Mouse (Mus musculus): ENCODE measurements around the gene Runx3. TPM values are rescaled to one million over a fixed set of nuclear protein-coding genes. Genes with fewer than 3 reads are reported as not detected.
"Not testable (repeated sequence)": the region's sequence is repeated elsewhere in the genome, so short reads cannot be mapped to it uniquely, and the experiment has no call there.

Gene Runx3
- total RNA-seq, 2 experiments from 2014 or later = 4.3 to 18.1 TPM

DNA sequence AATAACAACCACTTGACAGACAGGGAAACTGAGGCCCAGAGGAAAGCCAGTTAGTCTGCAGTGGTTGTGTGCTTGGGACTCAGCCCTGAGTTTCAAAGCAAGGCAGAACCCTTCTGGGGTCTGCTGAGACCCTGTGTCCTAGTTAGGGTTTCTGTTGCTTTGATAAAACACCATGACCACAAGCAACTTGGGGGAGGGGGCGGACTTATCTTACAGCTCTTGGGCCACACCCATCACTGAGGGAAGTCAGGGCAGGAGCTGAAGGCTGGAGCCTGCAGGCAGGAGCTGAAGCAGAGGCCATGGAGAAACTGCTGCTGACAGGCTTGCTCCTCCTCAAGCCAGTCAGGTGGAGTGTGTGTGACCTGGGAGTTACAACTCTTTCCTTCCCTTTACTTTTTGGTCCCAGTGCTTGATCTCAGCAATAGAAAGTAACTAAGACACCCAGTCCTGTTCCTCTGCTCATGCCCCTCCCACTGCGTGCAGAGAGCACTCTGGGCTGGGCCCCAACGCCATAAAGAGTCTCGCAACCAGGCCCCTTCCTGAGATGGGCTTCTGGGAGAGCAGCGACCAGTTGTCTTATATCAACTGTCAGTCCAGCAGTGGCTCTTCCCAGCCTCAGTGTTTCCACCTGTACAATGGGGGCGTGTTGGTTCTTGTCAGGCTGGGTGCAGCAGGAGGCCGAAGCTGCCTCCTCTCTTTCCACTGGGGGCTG is 47.5 kb downstream of the Runx3 start:
- no peak for ATAC-seq (ENCODE audit: poor library complexity, severe bottlenecking)

DNA sequence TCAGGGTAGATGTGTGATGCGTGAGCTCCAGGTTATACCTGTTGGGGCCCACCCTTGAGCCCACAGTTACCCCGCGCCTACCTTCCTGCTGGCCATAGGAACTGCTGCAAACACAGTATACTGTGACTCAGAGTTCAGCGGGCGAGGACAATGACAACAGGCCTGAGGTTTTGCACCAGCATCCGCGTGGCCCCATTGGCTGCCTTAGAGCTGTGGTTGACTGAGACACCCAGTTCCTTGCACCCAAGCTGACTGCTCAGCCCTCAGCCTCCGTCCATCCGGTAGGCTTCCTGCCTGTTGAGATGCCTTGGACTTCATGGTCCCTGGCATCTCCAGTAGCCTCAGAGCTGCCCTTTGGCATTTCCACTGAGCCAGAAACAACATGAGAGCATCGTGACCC is 48.6 kb downstream of the Runx3 start:
- peak; percentile 41; the same call in 1 of the 2 replicates for ATAC-seq (ENCODE audit: poor library complexity, severe bottlenecking)

DNA sequence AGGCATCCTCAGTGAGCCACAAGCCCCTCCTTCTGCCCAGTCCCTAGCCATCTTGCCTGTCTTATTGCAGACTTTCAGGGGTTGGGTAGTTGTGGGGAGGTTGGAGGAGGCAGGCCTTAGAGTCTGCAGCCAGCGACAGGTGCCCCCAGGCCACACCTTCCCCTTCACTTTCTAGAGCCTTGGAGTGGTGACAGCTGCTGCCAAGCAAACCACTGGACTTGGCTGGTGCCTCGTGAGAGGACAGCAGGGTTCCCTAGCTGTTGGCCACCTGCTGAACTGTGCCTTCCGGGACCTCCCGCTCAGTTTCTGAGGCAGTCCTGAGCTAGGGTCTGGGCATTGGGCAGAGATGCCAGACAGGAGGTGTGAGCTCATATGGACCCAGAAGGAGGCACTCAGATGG is 49.0 kb downstream of the Runx3 start:
- no peak for ATAC-seq (ENCODE audit: poor library complexity, severe bottlenecking)

DNA sequence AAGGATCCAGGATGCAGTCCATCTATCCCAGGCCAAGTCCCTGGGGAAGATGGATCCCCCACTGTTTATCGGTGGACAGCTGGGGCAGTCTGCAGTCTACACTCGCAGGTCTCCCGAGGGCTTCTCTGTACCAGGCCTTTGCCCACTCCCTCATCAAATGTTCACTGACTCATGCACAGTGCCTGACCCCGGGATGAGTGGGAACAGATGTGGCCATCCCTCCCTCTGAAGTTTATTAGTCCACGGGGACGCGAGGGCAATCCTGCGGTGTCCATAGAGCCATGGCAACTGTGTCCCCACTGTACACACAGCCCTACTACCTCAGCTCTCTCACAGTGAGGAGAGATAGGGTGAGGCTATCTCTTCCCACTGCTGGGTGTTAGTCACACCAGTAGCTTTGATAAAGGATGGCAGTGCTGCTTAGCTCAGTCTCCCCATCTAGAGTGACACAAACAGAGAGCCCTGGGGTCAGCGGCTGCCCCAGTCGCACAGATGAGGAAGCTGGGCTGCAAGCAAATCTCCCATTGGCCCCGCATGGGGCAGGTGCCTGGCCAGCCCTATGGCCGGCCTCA is 50.9 kb downstream of the Runx3 start:
- no peak for ATAC-seq (ENCODE audit: poor library complexity, severe bottlenecking)

DNA sequence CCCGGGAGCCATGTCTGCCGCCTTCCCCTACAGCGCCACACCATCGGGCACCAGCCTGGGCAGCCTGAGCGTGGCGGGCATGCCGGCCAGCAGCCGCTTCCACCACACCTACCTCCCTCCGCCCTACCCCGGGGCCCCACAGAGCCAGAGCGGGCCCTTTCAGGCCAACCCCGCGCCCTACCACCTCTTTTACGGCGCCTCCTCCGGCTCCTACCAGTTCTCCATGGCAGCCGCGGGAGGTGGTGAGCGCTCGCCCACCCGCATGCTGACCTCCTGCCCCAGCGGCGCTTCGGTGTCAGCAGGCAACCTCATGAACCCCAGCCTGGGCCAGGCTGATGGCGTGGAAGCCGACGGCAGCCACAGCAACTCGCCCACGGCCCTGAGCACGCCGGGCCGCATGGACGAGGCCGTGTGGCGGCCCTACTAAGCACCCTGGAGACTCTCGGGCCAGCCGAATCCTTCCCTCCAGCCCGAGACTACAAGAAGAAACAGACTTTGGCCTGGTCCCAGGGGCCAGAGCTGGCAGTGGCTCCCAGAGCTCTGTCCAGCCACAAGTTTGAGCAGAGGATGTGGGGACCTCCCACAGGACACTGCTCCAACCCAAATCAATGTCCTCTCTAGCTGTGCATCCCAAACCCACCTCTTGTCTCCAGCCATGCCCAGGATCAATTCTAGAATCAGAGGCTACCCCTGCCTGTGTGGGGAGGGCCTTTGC is 55.1 kb downstream of the Runx3 start:
- no peak for ATAC-seq (ENCODE audit: poor library complexity, severe bottlenecking)

DNA sequence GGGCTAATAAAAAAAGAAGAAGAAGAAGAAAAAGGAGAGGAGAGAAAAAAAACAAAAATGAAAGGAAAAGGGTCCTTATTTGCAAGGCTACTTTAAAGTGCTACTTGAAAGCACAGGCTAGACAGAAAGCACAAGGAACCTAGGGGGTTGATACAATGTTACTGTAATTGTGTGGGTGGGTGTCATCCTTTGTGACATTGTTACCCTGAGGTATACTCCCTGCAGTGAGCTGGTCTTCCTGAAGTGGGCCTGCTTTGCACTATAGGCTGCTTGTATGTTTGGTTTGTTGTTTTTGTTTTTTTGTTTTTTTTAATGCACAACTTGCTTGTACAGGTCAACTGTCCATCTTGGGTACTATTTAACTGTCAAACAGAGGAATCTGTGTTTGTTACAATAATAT is 57.1 kb downstream of the Runx3 start:
- ATAC-seq (ENCODE audit: poor library complexity, severe bottlenecking) = no peak

DNA sequence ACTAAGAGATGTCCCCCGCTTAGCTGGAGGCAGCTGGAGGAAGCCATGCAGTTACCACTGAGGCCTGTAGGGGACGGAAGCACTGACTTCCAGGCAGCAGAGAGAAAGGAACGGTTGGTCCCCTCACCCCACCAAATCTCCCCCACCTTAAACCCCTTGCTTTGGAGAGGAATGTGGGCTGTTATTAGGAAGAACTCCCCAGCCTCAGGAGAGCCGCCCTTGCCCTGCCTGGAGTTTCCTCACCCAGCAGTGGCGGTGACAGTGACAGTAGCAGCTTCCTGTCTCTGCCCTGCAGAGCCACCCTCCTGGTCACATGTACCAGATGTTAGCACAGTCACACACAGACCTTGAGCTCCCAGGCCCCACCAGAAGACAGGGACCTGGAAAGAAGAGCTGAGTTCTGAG is 58.6 kb downstream of the Runx3 start:
- ATAC-seq (ENCODE audit: poor library complexity, severe bottlenecking) = peak; percentile 79

DNA sequence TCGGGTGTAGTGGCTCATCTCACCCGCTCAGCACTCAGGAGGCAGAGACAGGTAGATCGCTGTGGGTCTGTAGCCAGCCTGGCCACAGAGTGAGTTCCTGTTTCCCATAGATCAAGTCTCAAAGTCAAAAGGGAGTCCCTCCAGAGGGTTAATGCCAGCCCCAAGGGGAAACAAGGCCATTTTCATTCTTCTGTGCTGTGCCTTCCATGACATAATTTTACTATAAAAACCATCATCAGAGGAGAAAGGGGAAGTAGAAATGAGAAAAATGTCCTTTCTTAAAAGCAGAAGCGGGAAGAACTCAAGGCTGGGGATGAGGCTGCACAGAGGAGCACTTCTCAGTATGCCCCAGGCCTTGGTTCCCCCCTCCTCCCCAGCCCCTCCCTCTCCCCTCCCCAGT is 61.4 kb downstream of the Runx3 start:
- peak; percentile 68 for ATAC-seq (ENCODE audit: poor library complexity, severe bottlenecking)

DNA sequence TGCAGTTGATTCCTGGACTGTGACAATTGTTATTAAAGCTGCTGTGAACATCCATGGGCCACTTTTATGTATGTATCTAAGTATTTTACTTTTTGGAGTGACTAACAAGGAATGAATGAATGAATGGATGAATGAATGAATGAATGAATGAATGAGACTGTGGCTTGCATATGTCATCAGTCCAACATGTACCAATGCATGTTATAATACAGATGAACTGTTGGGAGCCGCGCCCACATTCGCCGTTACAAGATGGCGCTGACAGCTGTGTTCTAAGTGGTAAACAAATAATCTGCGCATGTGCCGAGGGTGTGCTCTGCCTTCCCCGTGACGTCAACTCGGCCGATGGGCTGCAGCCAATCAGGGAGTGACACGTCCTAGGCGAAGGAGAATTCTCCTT is 63.8 kb downstream of the Runx3 start:
- not testable (repeated sequence) for ATAC-seq (ENCODE audit: poor library complexity, severe bottlenecking)

DNA sequence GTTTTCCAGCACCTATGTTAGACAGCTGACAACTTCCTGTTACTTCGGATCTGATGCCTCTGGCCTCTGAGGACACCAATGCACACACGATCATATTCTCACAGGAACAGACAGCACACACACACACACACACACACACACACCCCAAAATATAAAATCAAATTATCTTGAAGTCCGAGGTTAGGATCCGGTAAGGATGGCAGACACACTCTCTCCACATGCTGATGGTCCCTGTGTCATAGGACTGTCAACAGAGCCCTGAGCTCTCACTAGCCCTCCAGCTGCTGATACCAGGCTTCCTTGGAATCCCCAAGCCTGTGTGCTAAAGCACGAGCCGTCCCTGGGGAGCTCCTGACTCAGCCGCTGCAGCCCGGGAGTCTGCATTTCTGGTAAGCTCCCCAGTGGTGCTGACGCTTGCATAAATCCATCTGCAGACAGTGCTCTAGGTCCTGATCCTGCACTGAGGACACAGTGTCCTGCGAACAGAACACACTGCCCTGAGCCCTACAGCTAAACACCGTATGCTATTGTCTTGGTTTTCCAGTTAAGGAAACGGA is 69.1 kb downstream of the Runx3 start:
- ATAC-seq (ENCODE audit: poor library complexity, severe bottlenecking) = no peak

DNA sequence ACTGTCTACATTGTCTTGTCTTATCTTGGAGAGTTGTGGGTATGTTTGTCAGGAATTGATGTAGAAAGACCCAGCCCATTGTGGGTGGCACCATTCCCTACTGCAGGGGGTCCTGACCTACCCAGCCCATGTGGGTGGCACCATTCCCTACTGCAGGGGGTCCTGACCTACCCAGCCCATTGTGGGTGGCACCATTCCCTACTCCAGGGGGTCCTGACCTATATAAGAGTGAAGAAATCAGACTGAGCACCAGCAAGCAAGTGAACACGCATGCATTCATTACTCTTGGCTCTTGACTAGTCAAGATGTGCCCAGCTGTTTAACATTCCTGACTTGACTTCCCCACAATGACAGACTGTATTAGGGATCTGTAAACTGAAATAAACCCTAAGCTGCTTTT is 69.9 kb downstream of the Runx3 start:
- ATAC-seq (ENCODE audit: poor library complexity, severe bottlenecking) = no peak

DNA sequence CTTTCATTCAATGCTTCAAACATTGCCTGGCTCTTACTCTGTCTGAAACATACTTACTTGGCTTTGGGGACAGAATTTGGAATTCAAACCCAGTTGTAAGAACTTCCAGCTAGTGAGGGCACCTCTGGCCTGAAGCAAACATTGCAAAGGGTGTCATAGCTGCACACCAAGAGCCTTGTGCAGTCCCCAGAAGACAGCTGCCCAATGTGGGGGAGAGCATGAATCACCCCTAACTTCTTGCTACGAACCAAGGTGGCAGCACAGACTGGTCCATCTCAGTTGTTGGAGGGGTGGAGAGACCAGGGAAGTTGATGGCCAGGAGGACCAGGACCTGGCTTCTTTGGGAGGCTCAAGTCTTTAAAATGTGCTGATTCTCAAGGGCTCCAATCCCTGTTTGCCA is 70.7 kb downstream of the Runx3 start:
- ATAC-seq (ENCODE audit: poor library complexity, severe bottlenecking) = no peak

DNA sequence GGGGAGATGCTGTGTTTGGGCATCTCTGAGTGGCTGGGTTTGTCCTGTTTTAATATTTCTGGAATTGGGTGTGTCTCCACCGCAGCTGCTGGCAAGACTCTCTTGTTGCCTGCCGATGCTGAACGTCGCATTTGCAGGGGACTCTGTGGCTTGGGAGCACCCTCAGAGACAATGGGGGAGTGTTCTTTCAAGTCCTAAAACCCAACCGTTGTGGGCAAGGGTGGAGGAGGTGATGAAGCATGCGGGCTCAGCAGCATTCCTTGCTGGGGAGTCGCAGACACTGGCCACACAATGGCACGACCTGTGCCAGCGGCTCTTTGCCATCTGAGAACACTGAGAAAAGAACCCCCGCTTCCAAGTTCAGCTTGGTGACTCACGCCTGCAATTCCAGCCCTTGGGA is 71.2 kb downstream of the Runx3 start:
- no peak for ATAC-seq (ENCODE audit: poor library complexity, severe bottlenecking)

DNA sequence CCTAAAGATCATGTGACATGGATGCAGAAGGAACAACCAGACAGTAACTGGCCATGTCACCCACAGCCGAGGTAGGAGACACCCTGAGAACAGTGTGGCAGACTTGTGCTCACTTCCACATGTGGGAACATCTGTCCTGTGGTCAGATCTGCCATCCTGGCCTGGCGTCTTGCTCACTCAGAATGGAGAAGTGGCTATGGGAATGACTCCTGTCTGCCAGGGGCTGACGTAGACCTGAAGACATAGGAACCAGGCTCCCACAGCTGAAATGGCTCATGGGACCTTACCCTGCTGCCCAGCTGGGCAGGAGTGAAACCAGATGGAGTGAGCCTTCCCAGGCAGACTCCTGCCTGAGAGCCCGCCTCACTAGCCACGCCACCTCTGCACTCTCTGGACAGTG is 72.4 kb downstream of the Runx3 start:
- ATAC-seq (ENCODE audit: poor library complexity, severe bottlenecking) = peak; percentile 86

DNA sequence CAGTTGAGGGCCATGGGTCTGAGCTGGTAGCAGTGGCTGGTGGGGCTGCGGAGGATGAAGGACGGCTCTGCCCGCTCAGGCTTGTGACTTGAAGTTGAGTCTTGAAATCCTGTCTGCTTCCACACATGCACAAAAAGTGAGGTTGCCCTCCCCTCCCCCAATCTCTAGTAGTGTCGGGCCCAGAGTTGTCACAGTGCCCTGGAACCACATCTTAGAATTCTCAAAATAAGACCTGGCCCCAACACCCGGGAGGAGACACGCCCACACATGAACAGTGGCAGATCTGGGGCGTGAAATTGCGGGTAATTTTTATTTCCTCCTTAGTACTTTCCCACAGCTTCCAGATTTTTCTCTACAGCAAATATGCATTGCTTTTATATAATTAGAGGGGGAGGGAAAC is 77.4 kb downstream of the Runx3 start:
- ATAC-seq (ENCODE audit: poor library complexity, severe bottlenecking) = no peak

DNA sequence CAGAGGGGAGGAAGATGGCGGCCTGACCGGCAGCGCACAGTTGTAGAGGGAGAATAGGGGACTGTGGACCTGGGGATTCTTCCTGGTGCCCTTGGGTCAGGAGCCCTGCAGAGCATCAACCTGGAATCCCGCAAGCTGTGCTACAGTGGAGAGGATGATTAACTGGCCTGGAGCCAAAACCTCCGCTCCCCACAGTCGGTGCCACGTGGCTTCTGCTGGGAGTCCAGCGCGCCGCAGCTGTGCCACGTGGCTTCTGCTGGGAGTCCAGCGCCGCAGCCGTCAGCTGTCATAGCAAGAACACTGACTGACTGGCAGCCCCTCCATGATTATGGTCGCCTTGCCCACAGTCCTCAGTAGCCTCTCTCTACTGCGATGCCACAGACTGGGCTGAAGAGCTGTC is 81.3 kb downstream of the Runx3 start:
- no peak for ATAC-seq (ENCODE audit: poor library complexity, severe bottlenecking)

DNA sequence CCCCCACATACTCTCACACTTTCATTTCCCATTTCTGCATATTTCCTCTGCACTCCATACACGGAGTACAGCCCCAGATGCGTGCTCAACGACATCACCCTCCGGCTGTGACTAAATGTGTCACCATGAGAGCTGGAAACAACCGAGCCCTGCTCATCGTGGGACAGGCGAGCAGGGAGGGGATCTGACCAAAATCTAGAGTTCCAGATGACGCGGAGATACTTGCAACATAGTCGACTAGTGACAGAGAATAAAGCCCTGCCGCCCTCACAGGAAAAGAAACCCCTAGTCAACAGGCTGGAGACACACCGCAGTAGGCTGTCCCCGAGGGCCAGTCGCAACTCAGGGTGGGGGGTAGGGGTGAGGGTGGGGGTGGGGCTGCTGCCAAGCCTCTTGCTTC is 82.8 kb downstream of the Runx3 start:
- ATAC-seq (ENCODE audit: poor library complexity, severe bottlenecking) = peak; percentile 71

DNA sequence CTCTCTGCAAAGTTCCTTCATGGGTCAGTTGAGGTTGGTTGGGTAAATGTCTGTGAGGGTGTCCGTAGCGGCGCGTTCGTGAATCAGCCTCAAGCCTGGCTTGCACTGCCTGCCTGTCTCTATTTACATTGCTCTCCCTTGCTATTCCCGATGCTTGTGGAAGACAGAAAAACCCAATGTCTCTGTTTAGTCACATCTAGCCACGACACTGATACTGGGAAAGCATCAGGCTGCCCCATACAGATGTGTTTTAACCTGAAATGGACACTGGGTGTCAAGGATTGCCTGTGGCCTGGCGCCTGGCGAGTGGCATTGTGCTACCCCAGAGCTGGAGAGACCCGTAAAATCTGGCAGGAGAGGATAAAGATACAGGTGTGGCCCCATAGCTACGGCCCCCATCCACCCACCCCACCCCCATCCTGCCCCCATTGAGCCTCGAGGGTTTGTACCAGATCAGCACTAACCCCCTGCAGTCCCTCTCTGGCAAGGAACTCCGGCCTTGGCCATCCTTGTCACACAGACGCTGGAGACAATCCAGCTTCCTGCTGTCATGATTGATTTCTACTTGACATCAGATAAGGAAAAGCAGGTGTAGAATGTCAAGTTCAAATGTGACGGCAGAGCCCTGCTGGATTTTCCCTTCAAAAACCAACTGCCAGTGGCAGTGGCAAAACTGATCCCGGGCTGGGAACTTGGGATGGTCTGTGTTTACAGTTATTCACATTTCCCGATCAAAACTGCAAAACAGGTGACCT is 83.5 kb downstream of the Runx3 start:
- ATAC-seq (ENCODE audit: poor library complexity, severe bottlenecking) = no peak

DNA sequence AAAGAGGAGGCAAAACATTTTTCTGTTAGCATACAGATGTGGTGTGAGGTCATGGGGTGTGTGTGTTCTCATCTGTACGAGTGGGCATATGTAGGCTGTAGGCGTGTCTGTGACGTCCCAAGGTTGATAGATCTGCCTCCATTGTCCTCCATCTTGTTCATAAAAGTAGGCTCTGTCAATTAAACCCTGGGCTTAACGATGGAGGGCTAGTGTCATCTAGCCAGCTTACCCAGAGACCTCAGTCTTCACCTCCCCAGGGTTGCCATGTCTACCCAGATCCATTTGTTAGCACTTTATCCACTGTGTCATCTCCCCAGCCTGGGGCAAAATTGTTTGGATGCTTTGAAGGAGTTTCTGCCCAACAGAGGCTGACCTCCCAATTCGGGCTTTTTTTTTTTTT is 84.2 kb downstream of the Runx3 start:
- ATAC-seq (ENCODE audit: poor library complexity, severe bottlenecking) = no peak

DNA sequence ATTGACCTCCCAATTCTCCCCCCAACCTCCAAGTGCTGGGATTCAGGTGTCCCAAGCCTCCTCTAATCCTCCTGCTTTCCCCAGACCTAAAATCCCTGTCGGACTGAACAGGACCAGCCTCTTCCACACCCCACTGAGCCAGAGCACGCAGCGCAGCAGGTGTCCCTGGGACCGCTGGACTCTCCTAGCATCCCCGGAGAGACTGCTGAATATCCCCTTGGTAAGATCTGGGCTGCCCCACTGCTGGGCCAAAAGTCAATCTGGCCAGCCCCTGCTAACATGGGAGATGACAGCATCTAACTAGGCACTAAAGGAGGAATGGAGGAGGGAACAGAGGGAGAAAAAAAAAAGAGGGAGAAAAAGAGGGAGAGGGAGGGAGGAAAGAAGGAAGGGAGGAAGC is 84.8 kb downstream of the Runx3 start:
- ATAC-seq (ENCODE audit: poor library complexity, severe bottlenecking) = no peak

Data from megakaryocyte, adult 5-6 weeks (primary cell).